Comparison of ENCODE assay signal across 8 mouse cellular contexts in genomic region chr2:160451481-160452238, GRCm38 (mm10).
DNase-seq lines count a peak whose midpoint lies in the region; ATAC-seq and TF ChIP-seq lines count a peak whose summit lies in the region.

No protein-coding gene starts in this region.

- peak overlapping the region; percentile 48; the same call in 1 of the 2 replicates for H3K9ac ChIP-seq in heart, embryonic 15.5 days
- H3K9ac ChIP-seq in liver, embryonic 14.5 days (replicated peaks): no peak overlapping the region

- 0 out of 2 replicates have a peak, but pooled peaks cover 23% of the 10 kb centered on the region for H3K27me3 ChIP-seq in forebrain, embryonic 10.5 days (ENCODE audit: poor library complexity, severe bottlenecking)
- peaks cover 9% of the 10 kb centered on the region; the same call in 1 of the 2 replicates for H3K27me3 ChIP-seq in heart, embryonic 15.5 days
- no peaks in the 10 kb centered on the region for H3K27me3 ChIP-seq in liver, embryonic 14.5 days (ENCODE audit: control insufficient read depth, insufficient read depth, low read length)

- no peak for TF ChIP-seq CTCF in liver, embryonic 14.5 days (IDR thresholded peaks at IDR 0.05; ENCODE audit: low read depth)

- peaks cover 32% of the 10 kb centered on the region for H3K4me1 ChIP-seq in forebrain, embryonic 10.5 days
- H3K4me1 ChIP-seq in heart, embryonic 15.5 days (replicated peaks): peaks cover 20% of the 10 kb centered on the region
- 0 out of 4 replicates have a peak, but pooled peaks cover 0 to 1% of the 10 kb centered on the region in 2 experiments for H3K4me1 ChIP-seq in liver, embryonic 14.5 days (replicated peaks; ENCODE audit: control insufficient read depth in 2 of 2, insufficient read depth in 2 of 2, low read length in 1 of 2)

- peak overlapping the region; percentile 80 for H3K4me2 ChIP-seq in heart, embryonic 15.5 days
- H3K4me2 ChIP-seq in liver, embryonic 14.5 days (ENCODE audit: low read depth): peak overlapping the region; percentile 47

- no peak for TF ChIP-seq EP300 in liver, embryonic 14.5 days (IDR thresholded peaks at IDR 0.05; ENCODE audit: low read depth)

- peak overlapping the region; percentile 88 for H3K27ac ChIP-seq in forebrain, embryonic 10.5 days
- peak overlapping the region; percentile 74 for H3K27ac ChIP-seq in heart, embryonic 15.5 days
- no peak overlapping the region for H3K27ac ChIP-seq in liver, embryonic 14.5 days

- H3K36me3 ChIP-seq in forebrain, embryonic 10.5 days (replicated peaks): no peaks in the 10 kb centered on the region
- no peaks in the 10 kb centered on the region for H3K36me3 ChIP-seq in heart, embryonic 15.5 days
- no peaks in the 10 kb centered on the region for H3K36me3 ChIP-seq in liver, embryonic 14.5 days (replicated peaks; ENCODE audit: control insufficient read depth, insufficient read depth, low read depth)

- ATAC-seq in heart, embryonic 15.5 days (replicated peaks; ENCODE audit: insufficient number of reproducible peaks, insufficient read depth, low FRiP score, low read depth): peak; percentile 89
- ATAC-seq in liver, embryonic 14.5 days (ENCODE audit: insufficient read depth): peak; percentile 56; the same call in 1 of the 2 replicates

- H3K9me3 ChIP-seq in forebrain, embryonic 10.5 days: no peaks in the 10 kb centered on the region
- no peaks in the 10 kb centered on the region for H3K9me3 ChIP-seq in heart, embryonic 15.5 days (replicated peaks)
- no peaks in the 10 kb centered on the region for H3K9me3 ChIP-seq in liver, embryonic 14.5 days (ENCODE audit: control insufficient read depth, low read length)

- WGBS in forebrain, embryonic 10.5 days: under 1% methylated on average over 21 of the region's 21 CpGs
- 1% methylated on average over 21 of the region's 21 CpGs for WGBS in heart, embryonic 15.5 days
- WGBS in liver, embryonic 14.5 days (ENCODE audit: insufficient replicate concordance): under 1% methylated on average over 21 of the region's 21 CpGs

- peak; percentile 21 for DNase-seq in 416B (ENCODE audit: low read depth)
- DNase-seq in adrenal gland, postnatal 25 days: peak; percentile 42
- DNase-seq in forebrain, embryonic 10.5 days (ENCODE audit: extremely low spot score, low spot score): peak; percentile 78
- DNase-seq in kidney, postnatal 14 days: peak; percentile 85
- DNase-seq in liver, embryonic 14.5 days (ENCODE audit: low read depth in 3 of 3, low spot score in 3 of 3): peak in 1 of 3 experiments; percentile 3
- peak; percentile 71 for DNase-seq in neural tube, embryonic 10.5 days (ENCODE audit: extremely low spot score, low spot score)
- peak; percentile 55 for DNase-seq in telencephalon, adult 2 months (ENCODE audit: low read depth, low spot score)

- H3K4me3 ChIP-seq in forebrain, embryonic 10.5 days: peak overlapping the region; percentile 53
- H3K4me3 ChIP-seq in heart, embryonic 15.5 days: peak overlapping the region; percentile 49
- no peak overlapping the region for H3K4me3 ChIP-seq in liver, embryonic 14.5 days (ENCODE audit: insufficient read depth in 1 of 2, low read depth in 2 of 2, low read length in 2 of 2)

Comparison
In these comparisons a context has a peak if more than half of its experiments do, and no peak if none do; other contexts are left out.
1. H3K4me3 ChIP-seq: peak in forebrain, embryonic 10.5 days (single experiment) and heart, embryonic 15.5 days (single experiment); none in liver, embryonic 14.5 days (0 of 2).